Mouse (Mus musculus) ES-Bruce4 (cell line): ENCODE measurements at regions not wholly inside any gene's neighbourhood (a gene's known extent, or its start where the extent isn't known, plus 50 kb on each side); places are given as distances from the start of the nearest gene placed in this dataset.

Experiments
- H3K27ac ChIP-seq: 2 replicates; pipeline ENCODE4 v1.5.1; 2012; ENCODE audit warnings: low read length, inconsistent platforms; ENCODE audit not compliant: insufficient read depth
- H3K27me3 ChIP-seq: 2 replicates; pipeline ENCODE4 v1.6.1; 2012; ENCODE audit warnings: mild to moderate bottlenecking, low read length, inconsistent platforms; ENCODE audit not compliant: control insufficient read depth, poor library complexity, insufficient read depth, severe bottlenecking
- H3K36me3 ChIP-seq: 2 replicates; pipeline ENCODE4 v1.6.1; 2012; ENCODE audit warnings: inconsistent platforms, mild to moderate bottlenecking, low read length, moderate library complexity; ENCODE audit not compliant: control insufficient read depth, poor library complexity, insufficient read depth, severe bottlenecking
- H3K4me1 ChIP-seq: one replicate; pipeline ENCODE4 v1.8.1; 2011; ENCODE audit warnings: low read length; ENCODE audit not compliant: control insufficient read depth, insufficient read depth
- H3K4me3 ChIP-seq: 2 replicates; pipeline ENCODE4 v1.5.1; 2011; ENCODE audit warnings: low read depth, mild to moderate bottlenecking, low read length
- H3K9ac ChIP-seq: 2 replicates; pipeline ENCODE4 v1.6.1; 2012; ENCODE audit warnings: low read depth, mild to moderate bottlenecking, inconsistent platforms; ENCODE audit not compliant: poor library complexity, severe bottlenecking
- H3K9me3 ChIP-seq: replicated peaks from 2 replicates; pipeline ENCODE4 v1.6.1; 2012; ENCODE audit warnings: mild to moderate bottlenecking, low read length, inconsistent platforms; ENCODE audit not compliant: control insufficient read depth, poor library complexity, insufficient read depth, severe bottlenecking
- CTCF ChIP-seq: IDR thresholded peaks from one replicate; pipeline ENCODE4 v1.8.1; 2011; ENCODE audit warnings: low read depth, low read length
- EP300 ChIP-seq: IDR thresholded peaks from 2 replicates; pipeline ENCODE4 v1.6.1; 2011; ENCODE audit warnings: low read depth, low read length; ENCODE audit not compliant: insufficient read depth
- POLR2A ChIP-seq: IDR thresholded peaks from one replicate; pipeline ENCODE4 v1.8.1; 2011; ENCODE audit warnings: low read length; ENCODE audit not compliant: insufficient read depth

GRCm38 (mm10) chr6:117323301-117323700, 155.0 kb downstream of the Cxcl12 start:
- Histone ChIP-seq H3K27me3 (no peaks in the 10 kb centered on the region), H3K9me3 (0 out of 2 replicates have a peak, but pooled peaks cover 4% of the 10 kb centered on the region), H3K4me1 (no peaks in the 10 kb centered on the region), H3K27ac (no peak overlapping the region), H3K9ac (no peak overlapping the region), H3K36me3 (no peaks in the 10 kb centered on the region), H3K4me3 (no peak overlapping the region)
- TF ChIP-seq CTCF (no peak), POLR2A (no peak), EP300 (no peak)

GRCm38 (mm10) chr6:117323850-117324249, 155.5 kb downstream of the Cxcl12 start:
- TF ChIP-seq POLR2A: no peak
- TF ChIP-seq CTCF: no peak
- TF ChIP-seq EP300: no peak
- no peaks in the 10 kb centered on the region for H3K4me1 ChIP-seq
- H3K27ac ChIP-seq: no peak overlapping the region
- H3K36me3 ChIP-seq: no peaks in the 10 kb centered on the region
- no peak overlapping the region for H3K4me3 ChIP-seq
- 0 out of 2 replicates have a peak, but pooled peaks cover 4% of the 10 kb centered on the region for H3K9me3 ChIP-seq
- no peaks in the 10 kb centered on the region for H3K27me3 ChIP-seq
- no peak overlapping the region for H3K9ac ChIP-seq

- H3K27ac ChIP-seq: no peak overlapping the region
Observed at GRCm38 (mm10) chr6:117326835-117327775, 158.8 kb downstream of the Cxcl12 start.

GRCm38 (mm10) chr6:117329164-117329939, 161.0 kb downstream of the Cxcl12 start:
- no peak for TF ChIP-seq CTCF
- TF ChIP-seq EP300: no peak
- no peak for TF ChIP-seq POLR2A
- no peak overlapping the region for H3K9ac ChIP-seq
- no peak overlapping the region for H3K27ac ChIP-seq
- H3K4me3 ChIP-seq: no peak overlapping the region
- H3K36me3 ChIP-seq: no peaks in the 10 kb centered on the region
- no peaks in the 10 kb centered on the region for H3K9me3 ChIP-seq
- H3K4me1 ChIP-seq: no peaks in the 10 kb centered on the region
- H3K27me3 ChIP-seq: no peaks in the 10 kb centered on the region

More at GRCm38 (mm10) chr6:117326835-117327775, 158.8 kb downstream of the Cxcl12 start:
- H3K9me3 ChIP-seq: 0 out of 2 replicates have a peak, but pooled peaks cover 2% of the 10 kb centered on the region
- H3K9ac ChIP-seq: no peak overlapping the region
- H3K4me1 ChIP-seq: no peaks in the 10 kb centered on the region
- no peak overlapping the region for H3K4me3 ChIP-seq
- H3K27me3 ChIP-seq: no peaks in the 10 kb centered on the region
- no peaks in the 10 kb centered on the region for H3K36me3 ChIP-seq
- no peak for TF ChIP-seq POLR2A
- TF ChIP-seq EP300: no peak
- no peak for TF ChIP-seq CTCF

- no peak overlapping the region for H3K27ac ChIP-seq
Observed at GRCm38 (mm10) chr6:117330198-117330597, 161.9 kb downstream of the Cxcl12 start.

More at GRCm38 (mm10) chr6:117330198-117330597, 161.9 kb downstream of the Cxcl12 start:
- TF ChIP-seq EP300 (no peak), POLR2A (no peak), CTCF (no peak)
- H3K4me1 ChIP-seq: no peaks in the 10 kb centered on the region
- no peaks in the 10 kb centered on the region for H3K27me3 ChIP-seq
- H3K36me3 ChIP-seq: no peaks in the 10 kb centered on the region
- no peaks in the 10 kb centered on the region for H3K9me3 ChIP-seq
- no peak overlapping the region for H3K4me3 ChIP-seq
- H3K9ac ChIP-seq: no peak overlapping the region
